22 mouse cellular contexts compared by ENCODE assay signal in genomic region chr10:68086973-68087372, GRCm38 (mm10).
DNase-seq lines count a peak whose midpoint lies in the region; ATAC-seq and TF ChIP-seq lines count a peak whose summit lies in the region.
"Had no signal": no experiment of that assay in that cellular context is flagged by ENCODE, and none has a peak within 500 bp of the region (broad histone marks: within the 10 kb centered on the region; RNA-seq: fewer than 3 reads in every experiment).

No protein-coding gene starts in this region.

- H3K4me1 ChIP-seq in heart, embryonic 13.5 days: peaks cover 32% of the 10 kb centered on the region
- H3K4me1 ChIP-seq in stomach, embryonic 14.5 days (ENCODE audit: control insufficient read depth, insufficient read depth, low read length): peaks cover 4% of the 10 kb centered on the region
- H3K4me1 ChIP-seq in stomach, postnatal 0 days (replicated peaks; ENCODE audit: control insufficient read depth, insufficient read depth): no peaks in the 10 kb centered on the region
- peaks cover 14% of the 10 kb centered on the region; the same call in 1 of the 2 replicates for H3K4me1 ChIP-seq in limb, embryonic 14.5 days (ENCODE audit: control insufficient read depth, insufficient read depth, low read length)
- H3K4me1 ChIP-seq: hindbrain, embryonic 13.5 days; liver, embryonic 12.5 days; midbrain, embryonic 13.5 days; neural tube, embryonic 13.5 days had no signal

- H3K4me3 ChIP-seq in heart, embryonic 13.5 days: no peak overlapping the region
- no peak overlapping the region for H3K4me3 ChIP-seq in stomach, embryonic 14.5 days (ENCODE audit: low read depth, low read length)
- H3K4me3 ChIP-seq in stomach, postnatal 0 days (ENCODE audit: low read depth, low read length): no peak overlapping the region
- no peak overlapping the region for H3K4me3 ChIP-seq in limb, embryonic 14.5 days (replicated peaks; ENCODE audit: low read length)
- H3K4me3 ChIP-seq: hindbrain, embryonic 13.5 days; liver, embryonic 12.5 days; midbrain, embryonic 13.5 days; neural tube, embryonic 13.5 days had no signal

- no peak for ATAC-seq in heart, embryonic 13.5 days (ENCODE audit: extremely low read depth, insufficient number of reproducible peaks, low FRiP score, low TSS enrichment)
- no peak for ATAC-seq in stomach, embryonic 14.5 days (ENCODE audit: insufficient number of reproducible peaks, insufficient read depth, low FRiP score, low read depth)
- ATAC-seq in stomach, postnatal 0 days (ENCODE audit: low FRiP score, low TSS enrichment): no peak
- no peak for ATAC-seq in limb, embryonic 14.5 days (ENCODE audit: low FRiP score, low read depth)
- ATAC-seq: forebrain, postnatal 0 days; inflammation-experienced regulatory T-cells, adult 6 months; liver, embryonic 12.5 days; midbrain, embryonic 13.5 days; Patski had no signal

- 0 out of 2 replicates have a peak overlapping the region, but pooled peaks have one; percentile 28 for H3K27ac ChIP-seq in heart, embryonic 13.5 days (replicated peaks)
- peak overlapping the region; percentile 45; the same call in 1 of the 2 replicates for H3K27ac ChIP-seq in stomach, embryonic 14.5 days (ENCODE audit: low read length)
- no peak overlapping the region for H3K27ac ChIP-seq in stomach, postnatal 0 days (replicated peaks)
- 0 out of 2 replicates have a peak overlapping the region, but pooled peaks have one; percentile 33 for H3K27ac ChIP-seq in limb, embryonic 14.5 days (replicated peaks; ENCODE audit: low read depth, low read length)
- H3K27ac ChIP-seq: hindbrain, embryonic 13.5 days; liver, embryonic 12.5 days; midbrain, embryonic 13.5 days; neural tube, embryonic 13.5 days had no signal

- H3K4me2 ChIP-seq in heart, embryonic 13.5 days: no peak overlapping the region
- no peak overlapping the region for H3K4me2 ChIP-seq in stomach, embryonic 14.5 days (replicated peaks; ENCODE audit: low read depth, low read length)
- no peak overlapping the region for H3K4me2 ChIP-seq in stomach, postnatal 0 days (replicated peaks; ENCODE audit: low read depth)
- no peak overlapping the region for H3K4me2 ChIP-seq in limb, embryonic 14.5 days (replicated peaks; ENCODE audit: low read depth, low read length, severe bottlenecking)
- H3K4me2 ChIP-seq: hindbrain, embryonic 13.5 days; liver, embryonic 12.5 days; midbrain, embryonic 13.5 days; neural tube, embryonic 13.5 days had no signal

- H3K9me3 ChIP-seq in heart, embryonic 13.5 days: no peaks in the 10 kb centered on the region
- H3K9me3 ChIP-seq in stomach, embryonic 14.5 days (ENCODE audit: control insufficient read depth, low read depth, low read length): no peaks in the 10 kb centered on the region
- no peaks in the 10 kb centered on the region for H3K9me3 ChIP-seq in stomach, postnatal 0 days (ENCODE audit: control insufficient read depth, low read length)
- no peaks in the 10 kb centered on the region for H3K9me3 ChIP-seq in limb, embryonic 14.5 days (ENCODE audit: control insufficient read depth, low read length)
- H3K9me3 ChIP-seq: hindbrain, embryonic 13.5 days; liver, embryonic 12.5 days; midbrain, embryonic 13.5 days; neural tube, embryonic 13.5 days had no signal

- no peaks in the 10 kb centered on the region for H3K27me3 ChIP-seq in heart, embryonic 13.5 days (replicated peaks)
- no peaks in the 10 kb centered on the region for H3K27me3 ChIP-seq in stomach, embryonic 14.5 days (ENCODE audit: control insufficient read depth, insufficient read depth, low read length)
- H3K27me3 ChIP-seq in stomach, postnatal 0 days (ENCODE audit: control insufficient read depth, insufficient read depth, low read length): no peaks in the 10 kb centered on the region
- no peaks in the 10 kb centered on the region for H3K27me3 ChIP-seq in limb, embryonic 14.5 days (ENCODE audit: control insufficient read depth, insufficient read depth, low read length)
- H3K27me3 ChIP-seq: hindbrain, embryonic 13.5 days; liver, embryonic 12.5 days; midbrain, embryonic 13.5 days; neural tube, embryonic 13.5 days; Patski had no signal

- TF ChIP-seq EP300 in stomach, postnatal 0 days (optimal IDR thresholded peaks at IDR 0.05): no peak

- no peak for TF ChIP-seq POLR2A in limb, embryonic 14.5 days (IDR thresholded peaks at IDR 0.05; ENCODE audit: borderline replicate concordance, extremely low read depth, insufficient read depth, insufficient read length)

- DNase-seq in heart, postnatal 14 days: no peak
- DNase-seq in stomach, postnatal 0 days (ENCODE audit: low spot score): no peak
- no peak for DNase-seq in limb, embryonic 14.5 days (ENCODE audit: low spot score)
- DNase-seq in spleen, postnatal 4 days (ENCODE audit: low spot score in 2 of 2): no peak
- DNase-seq in layer of hippocampus, adult 18-20 months (ENCODE audit: low spot score in 2 of 2): no peak
- DNase-seq: adrenal gland, adult 2 months; cerebellum, adult 11-12 months; cerebellum, postnatal 14 days; forebrain, postnatal 0 days; gastrocnemius, postnatal 36 days; kidney, adult 18-20 months; kidney, postnatal 4 days; layer of hippocampus, adult 9-11 months; lung, adult 18-20 months had no signal

- no peak for TF ChIP-seq CTCF in stomach, postnatal 0 days (IDR thresholded peaks at IDR 0.05; ENCODE audit: low read depth)

- H3K9ac ChIP-seq in heart, embryonic 13.5 days: no peak overlapping the region
- no peak overlapping the region for H3K9ac ChIP-seq in stomach, embryonic 14.5 days (replicated peaks; ENCODE audit: low read depth, low read length)
- H3K9ac ChIP-seq in stomach, postnatal 0 days (ENCODE audit: low read length): no peak overlapping the region
- no peak overlapping the region for H3K9ac ChIP-seq in limb, embryonic 14.5 days (ENCODE audit: low read depth, low read length, severe bottlenecking)
- H3K9ac ChIP-seq: forebrain, postnatal 0 days; hindbrain, embryonic 13.5 days; liver, embryonic 12.5 days; midbrain, embryonic 13.5 days; neural tube, embryonic 13.5 days had no signal

- intact Hi-C loops in heart, postnatal 14 days (cut with DNase I): loop anchor here (5.0 kb wide), 1 partner anchor 90 kb away; no protein-coding TSS in a partner anchor

- WGBS in heart, embryonic 13.5 days: 68% methylated on average over 4 of the region's 4 CpGs
- 53% methylated on average over 4 of the region's 4 CpGs for WGBS in stomach, embryonic 14.5 days
- 49% methylated on average over 4 of the region's 4 CpGs for WGBS in stomach, postnatal 0 days
- 41% methylated on average over 4 of the region's 4 CpGs for WGBS in limb, embryonic 14.5 days

- H3K36me3 ChIP-seq in heart, embryonic 13.5 days: no peaks in the 10 kb centered on the region
- no peaks in the 10 kb centered on the region for H3K36me3 ChIP-seq in stomach, embryonic 14.5 days (ENCODE audit: control insufficient read depth, insufficient read depth, low read length)
- no peaks in the 10 kb centered on the region for H3K36me3 ChIP-seq in stomach, postnatal 0 days (ENCODE audit: control insufficient read depth, insufficient read depth, low read length)
- no peaks in the 10 kb centered on the region for H3K36me3 ChIP-seq in limb, embryonic 14.5 days (ENCODE audit: control insufficient read depth, insufficient read depth, low read length)
- H3K36me3 ChIP-seq: hindbrain, embryonic 13.5 days; liver, embryonic 12.5 days; midbrain, embryonic 13.5 days; neural tube, embryonic 13.5 days had no signal
